Mouse (Mus musculus) intestine, embryonic 16.5 days (tissue): ENCODE results near the gene Dnmt3l. TPM values are rescaled to one million over a fixed set of nuclear protein-coding genes. Genes with fewer than 3 reads are reported as not detected.
A peak's percentile ranks its signal among the peaks of the same experiment; 100 is the strongest.
"Not testable (repeated sequence)": the region's sequence is repeated elsewhere in the genome, so short reads cannot be mapped to it uniquely, and the experiment has no call there.

Experiments
- ATAC-seq: fragments of 200-750 bp; cut with Nextera tagmentation; 2 replicates; pipeline ENCODE4 v1.8.0; 2017; ENCODE audit warnings: moderate TSS enrichment, moderate library complexity
- H3K27ac ChIP-seq: fragments of 300-500 bp; sonication (generic); 2 replicates; pipeline ENCODE4 v1.5.1; 2014; ENCODE audit warnings: mild to moderate bottlenecking, low read length
- H3K27me3 ChIP-seq: fragments of 300-500 bp; sonication (generic); replicated peaks from 2 replicates; pipeline ENCODE4 v1.6.1; 2014; ENCODE audit warnings: low read length, control low read depth, mixed read lengths; ENCODE audit not compliant: control insufficient read depth, insufficient read depth
- H3K36me3 ChIP-seq: fragments of 300-500 bp; sonication (generic); 2 replicates; pipeline ENCODE4 v1.6.1; 2014; ENCODE audit warnings: low read length, control low read depth; ENCODE audit not compliant: control insufficient read depth, insufficient read depth
- H3K4me1 ChIP-seq: fragments of 300-500 bp; sonication (generic); 2 replicates; pipeline ENCODE4 v1.6.1; 2014; ENCODE audit warnings: low read length, control low read depth, mixed read lengths; ENCODE audit not compliant: control insufficient read depth, insufficient read depth
- H3K4me2 ChIP-seq: fragments of 300-500 bp; sonication (generic); 2 replicates; pipeline ENCODE4 v1.6.1; 2014; ENCODE audit warnings: low read depth, low read length, control low read depth
- H3K4me3 ChIP-seq: fragments of 300-500 bp; sonication (generic); 2 replicates; pipeline ENCODE4 v1.5.1; 2014; ENCODE audit warnings: mild to moderate bottlenecking, low read length
- H3K9ac ChIP-seq: fragments of 300-500 bp; sonication (generic); 2 replicates; pipeline ENCODE4 v1.6.1; 2014; ENCODE audit warnings: low read depth, low read length
- H3K9me3 ChIP-seq: fragments of 300-500 bp; sonication (generic); 2 replicates; pipeline ENCODE4 v1.6.1; 2016; ENCODE audit warnings: low read length, control low read depth; ENCODE audit not compliant: control insufficient read depth
- WGBS: fragments of 180-500 bp; shearing (Covaris S2); extraction: QIAGEN DNeasy Blood & Tissue Kit; methylation state at CpG from one replicate; pipeline ENCODE4 v1.1.7; 2014; 5-methylcytosine and 5-hydroxymethylcytosine counted together
- polyA plus RNA-seq: library from polyadenylated mRNA; unstranded; fragments of >200 nt; fragmentation: Nextera tagmentation; extraction: Ambion mirVana; gene quantifications from 2 replicates; pipeline ENCODE4 v1.2.1, GENCODE M21; 2015

Gene Dnmt3l
- polyA plus RNA-seq, 1 experiment from 2014 or later = 0.29 TPM

GRCm38 (mm10) chr10:78009184-78009944, 32.4 kb upstream of the Dnmt3l start:
- Histone ChIP-seq H3K4me2 (peak overlapping the region; percentile 82), H3K36me3 (no peaks in the 10 kb centered on the region; the same call in 1 of the 2 replicates), H3K9me3 (no peaks in the 10 kb centered on the region), H3K27me3 (no peaks in the 10 kb centered on the region), H3K4me3 (peak overlapping the region; percentile 69), H3K9ac (peak overlapping the region; percentile 84), H3K27ac (peak overlapping the region; percentile 97), H3K4me1 (peaks cover 36% of the 10 kb centered on the region)
- ATAC-seq = peak; percentile 95
- under 1% methylated on average over 59 of the region's 59 CpGs for WGBS

GRCm38 (mm10) chr10:78009945-78010293, 31.8 kb upstream of the Dnmt3l start, which contains the start of gene Pfkl:
Pfkl (minus strand) TSS chr10:78010083.
- Histone ChIP-seq H3K4me2 (peak within 1 kb of the TSS; percentile 82), H3K9me3 (no peaks in the 10 kb centered on the region), H3K4me1 (peaks cover 33% of the 10 kb centered on the region), H3K27ac (peak within 1 kb of the TSS; percentile 97), H3K4me3 (peak within 1 kb of the TSS; percentile 69), H3K36me3 (no peaks in the 10 kb centered on the region), H3K9ac (peak within 1 kb of the TSS; percentile 84), H3K27me3 (no peaks in the 10 kb centered on the region)
- peak; percentile 10 for ATAC-seq
- WGBS = 1% methylated on average over 9 of the region's 9 CpGs

- Histone ChIP-seq H3K4me2 (peak overlapping the region; percentile 82), H3K36me3 (no peaks in the 10 kb centered on the region), H3K4me3 (peak overlapping the region; percentile 22), H3K9ac (peak overlapping the region; percentile 61; the same call in 1 of the 2 replicates), H3K27me3 (no peaks in the 10 kb centered on the region), H3K9me3 (no peaks in the 10 kb centered on the region), H3K4me1 (peaks cover 28% of the 10 kb centered on the region), H3K27ac (no peak overlapping the region)
- no peak for ATAC-seq
- WGBS = 13% methylated on average over 10 of the region's 10 CpGs
These were observed 31.4 kb upstream of the Dnmt3l start for GRCm38 (mm10) chr10:78010335-78010734.

- not testable (repeated sequence) for H3K27ac ChIP-seq, H3K4me3 ChIP-seq, H3K27me3 ChIP-seq, H3K9ac ChIP-seq, H3K4me2 ChIP-seq, ATAC-seq, H3K9me3 ChIP-seq, H3K36me3 ChIP-seq
- H3K4me1 ChIP-seq = peaks cover 22% of the 10 kb centered on the region
- WGBS = 94% methylated on average over 5 of the region's 5 CpGs
These were observed 30.6 kb upstream of the Dnmt3l start for GRCm38 (mm10) chr10:78011116-78011515.

- H3K9ac ChIP-seq = no peak overlapping the region
- no peaks in the 10 kb centered on the region for H3K36me3 ChIP-seq
- no peak overlapping the region for H3K4me3 ChIP-seq
- no peak for ATAC-seq
- no peaks in the 10 kb centered on the region for H3K9me3 ChIP-seq
- H3K27ac ChIP-seq = no peak overlapping the region
- H3K27me3 ChIP-seq = no peaks in the 10 kb centered on the region
- 94% methylated on average over 18 of the region's 18 CpGs for WGBS
- H3K4me2 ChIP-seq = no peak overlapping the region
- peaks cover 7% of the 10 kb centered on the region for H3K4me1 ChIP-seq
These were observed 28.9 kb upstream of the Dnmt3l start for GRCm38 (mm10) chr10:78012661-78013495.

- WGBS = 85% methylated on average over 1 of the region's 1 CpGs
These were observed 26.3 kb upstream of the Dnmt3l start for GRCm38 (mm10) chr10:78015489-78015888.

GRCm38 (mm10) chr10:78016366-78016765, 25.4 kb upstream of the Dnmt3l start:
- peaks cover 4% of the 10 kb centered on the region for H3K4me1 ChIP-seq
- WGBS = 53% methylated on average over 5 of the region's 5 CpGs
- H3K27me3 ChIP-seq = no peaks in the 10 kb centered on the region
- no peak overlapping the region for H3K4me2 ChIP-seq
- no peaks in the 10 kb centered on the region for H3K36me3 ChIP-seq
- H3K9me3 ChIP-seq = no peaks in the 10 kb centered on the region
- no peak overlapping the region for H3K27ac ChIP-seq
- no peak overlapping the region for H3K4me3 ChIP-seq
- H3K9ac ChIP-seq = 0 out of 2 replicates have a peak overlapping the region, but pooled peaks have one; percentile 10
- ATAC-seq = no peak

More at GRCm38 (mm10) chr10:78015489-78015888, 26.3 kb upstream of the Dnmt3l start:
- H3K27me3 ChIP-seq = no peaks in the 10 kb centered on the region
- H3K9me3 ChIP-seq = no peaks in the 10 kb centered on the region
- H3K4me1 ChIP-seq = peaks cover 4% of the 10 kb centered on the region
- no peak overlapping the region for H3K4me2 ChIP-seq
- no peak overlapping the region for H3K4me3 ChIP-seq
- H3K9ac ChIP-seq = no peak overlapping the region
- no peaks in the 10 kb centered on the region for H3K36me3 ChIP-seq
- ATAC-seq = no peak
- no peak overlapping the region for H3K27ac ChIP-seq

GRCm38 (mm10) chr10:78018797-78019203, 22.9 kb upstream of the Dnmt3l start:
- Histone ChIP-seq H3K4me3 (peak overlapping the region; percentile 38), H3K4me2 (peak overlapping the region; percentile 60), H3K27me3 (no peaks in the 10 kb centered on the region), H3K4me1 (peaks cover 4% of the 10 kb centered on the region), H3K36me3 (no peaks in the 10 kb centered on the region), H3K27ac (no peak overlapping the region), H3K9ac (peak overlapping the region; percentile 60; the same call in 1 of the 2 replicates), H3K9me3 (no peaks in the 10 kb centered on the region)
- ATAC-seq = peak; percentile 85
- 19% methylated on average over 19 of the region's 19 CpGs for WGBS

GRCm38 (mm10) chr10:78019291-78019690, 22.5 kb upstream of the Dnmt3l start:
- WGBS = 75% methylated on average over 4 of the region's 4 CpGs
- H3K9ac ChIP-seq = no peak overlapping the region
- peak; percentile 43; the same call in 1 of the 2 replicates for ATAC-seq
- H3K4me3 ChIP-seq = no peak overlapping the region
- no peak overlapping the region; the same call in 1 of the 2 replicates for H3K4me2 ChIP-seq
- H3K27ac ChIP-seq = no peak overlapping the region
- no peaks in the 10 kb centered on the region for H3K36me3 ChIP-seq
- peaks cover 4% of the 10 kb centered on the region for H3K4me1 ChIP-seq
- no peaks in the 10 kb centered on the region for H3K27me3 ChIP-seq
- H3K9me3 ChIP-seq = no peaks in the 10 kb centered on the region
